Mouse (Mus musculus) adrenal gland, adult 2 months (tissue): ENCODE results near the gene Mfap5. TPM values are rescaled to one million over a fixed set of nuclear protein-coding genes. Genes with fewer than 3 reads are reported as not detected.
"Not testable (repeated sequence)": the region's sequence is repeated elsewhere in the genome, so short reads cannot be mapped to it uniquely, and the experiment has no call there.

Experiments
- DNase-seq: peaks from one replicate; pipeline ENCODE4 v3.0.0; 2021
- polyA plus RNA-seq: library from polyadenylated mRNA; depleted of rRNA; stranded (reverse); fragments of >200 nt; gene quantifications from 2 replicates; pipeline ENCODE4 v1.2.3, GENCODE M21; 2012; rRNA removed
- total RNA-seq, 2 experiments: library from RNA; stranded (reverse); gene quantifications; 2 replicates each; pipeline ENCODE4 v1.2.3; 2021

Mfap5 gene
- total and polyA plus RNA-seq, 3 experiments, result 15.5 to 38.2 (median 22.6) TPM

DNA sequence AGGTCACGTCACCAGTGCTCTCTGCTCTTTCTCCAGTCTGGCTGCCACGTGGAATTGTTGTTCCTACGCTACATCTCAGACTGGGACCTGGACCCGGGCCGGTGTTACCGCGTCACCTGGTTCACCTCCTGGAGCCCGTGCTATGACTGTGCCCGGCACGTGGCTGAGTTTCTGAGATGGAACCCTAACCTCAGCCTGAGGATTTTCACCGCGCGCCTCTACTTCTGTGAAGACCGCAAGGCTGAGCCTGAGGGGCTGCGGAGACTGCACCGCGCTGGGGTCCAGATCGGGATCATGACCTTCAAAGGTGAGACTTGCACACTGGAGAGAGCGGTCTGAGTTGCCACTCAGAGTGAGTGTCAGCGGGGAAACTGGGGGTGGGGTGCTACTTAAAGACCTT is 55.4 kb downstream of the Mfap5 start:
- no peak for DNase-seq

DNA sequence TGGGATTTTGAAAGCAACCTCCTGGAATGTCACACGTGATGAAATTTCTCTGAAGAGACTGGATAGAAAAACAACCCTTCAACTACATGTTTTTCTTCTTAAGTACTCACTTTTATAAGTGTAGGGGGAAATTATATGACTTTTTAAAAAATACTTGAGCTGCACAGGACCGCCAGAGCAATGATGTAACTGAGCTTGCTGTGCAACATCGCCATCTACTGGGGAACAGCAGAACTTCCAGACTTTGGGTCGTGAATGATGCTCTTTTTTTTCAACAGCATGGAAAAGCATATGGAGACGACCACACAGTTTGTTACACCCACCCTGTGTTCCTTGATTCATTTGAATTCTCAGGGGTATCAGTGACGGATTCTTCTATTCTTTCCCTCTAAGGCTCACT is 56.8 kb downstream of the Mfap5 start:
- DNase-seq, result peak; percentile 20

DNA sequence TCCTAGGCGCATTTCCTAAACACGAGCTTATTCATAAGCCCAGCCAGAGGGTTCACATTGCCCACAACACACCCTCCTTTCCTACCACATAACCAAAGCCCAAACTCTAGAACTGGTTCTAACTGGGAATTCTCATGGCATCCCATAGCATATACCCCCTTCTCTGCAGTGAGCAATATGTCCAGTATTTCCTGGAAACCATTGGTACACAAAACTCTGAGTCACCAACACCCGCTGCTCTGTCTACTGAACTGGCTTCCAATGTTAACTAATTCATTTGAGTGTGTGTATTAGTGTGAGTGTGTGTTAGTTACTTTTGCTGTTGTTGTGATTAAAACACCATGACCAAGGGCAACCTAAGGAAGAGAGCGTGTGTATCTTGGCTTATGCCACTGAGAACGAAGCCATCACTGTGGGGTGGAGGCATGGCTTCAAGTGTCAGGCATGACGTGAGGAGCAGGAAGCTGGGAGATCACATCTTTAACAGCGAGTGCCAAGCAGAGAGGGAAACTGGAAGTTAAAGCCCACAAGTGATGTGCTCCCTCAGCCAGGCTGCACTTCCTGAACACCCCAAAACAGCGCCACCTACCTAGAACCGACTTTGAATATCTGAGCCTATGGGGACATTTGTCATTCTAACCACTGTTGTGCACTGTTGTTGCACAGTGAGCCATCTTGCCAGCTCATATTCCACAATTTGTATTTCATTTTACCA is 59.6 kb downstream of the Mfap5 start:
- no peak for DNase-seq

DNA sequence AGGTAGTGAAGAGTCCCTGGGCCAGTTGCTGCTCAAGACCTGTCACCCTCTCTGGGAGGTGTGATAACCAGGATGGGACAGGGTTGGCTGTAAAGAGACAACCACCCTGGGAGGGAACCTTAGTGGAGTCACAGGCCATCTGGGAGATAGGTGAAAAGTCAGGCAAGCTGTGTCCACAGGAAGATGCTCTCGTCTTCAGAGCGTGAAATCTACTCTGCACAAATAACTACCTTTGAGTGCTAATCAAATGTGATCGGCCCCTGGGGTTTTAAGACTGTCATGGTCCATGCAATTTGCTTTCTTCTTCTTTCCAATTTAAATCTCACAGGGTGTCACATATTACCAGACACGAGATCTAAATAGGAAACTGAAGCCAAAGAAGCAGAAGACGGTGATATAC is 63.5 kb downstream of the Mfap5 start:
- no peak for DNase-seq

DNA sequence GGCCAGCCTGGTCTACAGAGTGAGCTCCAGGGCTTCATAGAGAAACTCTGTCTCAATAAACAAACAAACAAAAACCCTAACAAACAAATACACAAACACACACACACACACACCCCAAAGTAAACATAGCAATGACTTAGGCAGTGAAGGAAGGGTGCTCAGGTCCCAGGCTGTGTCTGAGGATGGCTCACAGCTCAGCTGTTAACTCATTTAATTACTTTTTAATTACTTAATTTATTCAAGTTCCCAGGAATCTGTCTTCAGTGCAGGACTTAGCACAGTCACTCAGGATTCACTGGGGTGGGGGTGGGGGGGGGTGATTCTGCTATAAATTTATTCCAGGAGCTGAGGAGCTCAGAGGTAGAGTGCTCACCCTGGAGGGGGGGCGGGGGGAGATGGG is 64.1 kb downstream of the Mfap5 start:
- no peak for DNase-seq

DNA sequence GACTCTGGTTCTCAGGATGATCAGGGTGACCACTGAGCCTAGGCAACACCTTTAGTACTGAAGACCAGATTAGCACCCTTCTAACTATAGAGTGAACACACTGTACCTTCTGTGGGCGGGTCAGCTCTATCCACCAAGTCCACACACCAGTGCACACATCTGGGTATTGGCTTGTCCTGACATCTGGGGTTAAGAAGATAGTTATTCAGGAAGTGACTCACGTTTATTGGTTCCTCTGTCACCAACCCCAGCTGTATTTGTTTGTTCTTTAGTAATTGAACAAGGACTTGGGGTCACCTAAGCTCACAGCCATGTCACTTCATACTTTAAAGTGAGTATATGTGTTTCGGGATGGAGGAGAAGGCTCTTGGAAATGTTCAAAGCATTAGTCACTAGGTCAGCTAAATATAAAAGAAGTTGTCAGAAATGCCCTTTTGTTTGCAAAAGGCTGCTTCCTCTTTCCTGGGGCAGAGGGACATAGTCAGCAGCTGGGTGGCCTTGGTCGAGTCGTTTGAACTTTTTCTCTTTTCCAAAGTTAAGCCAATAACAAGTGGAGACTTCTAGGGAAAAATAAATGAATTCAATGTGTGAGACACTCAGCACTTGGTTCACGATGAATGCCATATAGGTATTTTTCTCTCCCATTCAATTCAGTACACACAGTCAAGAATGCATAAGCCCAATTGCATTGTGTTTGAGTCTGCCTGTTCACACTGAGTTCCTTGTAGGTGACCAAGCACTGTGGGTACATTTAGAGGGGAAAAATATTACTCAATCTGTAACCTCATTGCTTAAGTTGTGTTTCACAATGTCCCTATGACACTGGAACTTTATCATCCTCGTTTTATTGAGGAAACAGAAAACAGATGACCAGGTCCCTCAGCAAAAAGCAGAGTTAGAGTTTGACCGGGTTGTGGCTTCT is 65.3 kb downstream of the Mfap5 start:
- peak; percentile 52 for DNase-seq

DNA sequence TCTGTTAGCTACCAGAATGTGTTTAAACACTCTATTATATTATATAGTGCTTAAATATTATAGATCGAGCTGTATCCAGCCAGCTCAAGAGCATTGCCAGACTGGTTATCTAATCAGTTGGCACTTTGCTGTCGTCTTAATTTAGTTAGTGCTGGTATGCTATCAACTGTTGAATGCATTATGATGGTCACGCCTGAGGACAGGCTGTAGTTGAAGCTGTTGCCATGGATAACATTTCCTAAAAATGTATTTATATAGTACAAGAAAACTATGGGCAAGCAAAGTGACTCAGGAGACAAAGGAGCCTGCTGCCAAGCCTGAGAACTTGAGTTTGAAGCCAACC is 65.9 kb downstream of the Mfap5 start:
- DNase-seq, result no peak

DNA sequence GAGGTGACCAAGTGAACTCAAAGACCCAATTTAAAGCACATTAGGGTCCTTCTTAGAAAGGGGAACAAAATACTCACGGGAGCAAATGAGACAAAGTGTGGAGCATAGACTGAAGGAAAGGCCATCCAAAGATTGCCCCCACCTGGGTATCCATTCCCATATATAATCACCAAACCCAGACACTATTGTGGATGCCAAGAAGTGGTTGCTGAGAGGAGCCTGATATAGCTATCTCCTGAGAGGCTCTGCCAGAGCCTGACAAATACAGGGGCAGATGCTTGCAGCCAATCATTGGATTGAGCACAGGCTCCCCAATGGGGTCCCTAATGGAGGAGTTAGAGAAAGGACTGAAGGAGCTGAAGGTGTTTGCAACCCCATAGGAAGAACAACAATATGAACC is 69.4 kb downstream of the Mfap5 start:
- not testable (repeated sequence) for DNase-seq

DNA sequence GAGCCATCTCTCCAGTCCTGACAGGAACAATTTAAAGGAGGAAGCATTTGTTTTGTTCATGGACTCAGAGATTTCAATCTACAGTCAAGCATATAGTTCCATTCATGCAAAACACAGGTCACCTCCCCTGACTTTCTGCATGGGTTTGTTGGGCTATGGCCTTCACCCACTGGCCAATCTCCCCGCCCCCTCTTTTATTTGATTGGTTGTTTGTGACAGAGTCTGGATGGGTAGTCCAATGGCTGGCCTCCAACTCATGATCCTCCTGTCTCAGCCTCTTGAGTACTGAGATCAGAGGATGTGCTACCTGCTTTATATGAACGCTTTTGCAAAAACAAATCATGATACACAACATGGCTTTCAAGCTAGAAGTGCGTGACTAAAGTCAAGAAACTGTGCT is 71.4 kb downstream of the Mfap5 start:
- DNase-seq, result no peak

Other genes starting within 250 kb of the Mfap5 start
- under 1 TPM in 1 of 2 experiments, not detected in 1; 0.28 TPM for gene Klrg1, start 223.0 kb upstream of the Mfap5 start, total RNA-seq
- not detected in 2 replicates for gene Klrg1, start 223.0 kb upstream of the Mfap5 start, polyA plus RNA-seq
- gene M6pr, start 197.1 kb upstream of the Mfap5 start, total RNA-seq, result 100 to 1,000 TPM; 159 to 173 TPM
- gene M6pr, start 197.1 kb upstream of the Mfap5 start, polyA plus RNA-seq, result 31.4 and 41.9 TPM in 2 replicates
- 10 to 100 TPM; 24.8 to 33.6 TPM for gene Phc1, start 165.3 kb upstream of the Mfap5 start, total RNA-seq
- gene Phc1, start 165.3 kb upstream of the Mfap5 start, polyA plus RNA-seq, result 39.9 and 62.2 TPM in 2 replicates
- not detected for gene Rimklb, start 7.1 kb upstream of the Mfap5 start, total RNA-seq
- 0.09 TPM in 1 of 2 replicates, not detected in the other for gene Rimklb, start 7.1 kb upstream of the Mfap5 start, polyA plus RNA-seq
- gene Aicda, start 48.0 kb downstream of the Mfap5 start, total RNA-seq, result not detected
- gene Aicda, start 48.0 kb downstream of the Mfap5 start, polyA plus RNA-seq, result not detected in 2 replicates
- 10 to 100 TPM; 11.7 to 13.5 TPM for gene Apobec1, start 96.6 kb downstream of the Mfap5 start, total RNA-seq
- 13.4 and 15.4 TPM in 2 replicates for gene Apobec1, start 96.6 kb downstream of the Mfap5 start, polyA plus RNA-seq
- gene Gdf3, start 104.2 kb downstream of the Mfap5 start, total RNA-seq, result not detected
- gene Gdf3, start 104.2 kb downstream of the Mfap5 start, polyA plus RNA-seq, result 0.04 and 0.08 TPM in 2 replicates
- not detected for gene Dppa3, start 120.6 kb downstream of the Mfap5 start, total RNA-seq
- not detected in 2 replicates for gene Dppa3, start 120.6 kb downstream of the Mfap5 start, polyA plus RNA-seq
- gene Nanog, start 201.6 kb downstream of the Mfap5 start, total RNA-seq, result not detected
- gene Nanog, start 201.6 kb downstream of the Mfap5 start, polyA plus RNA-seq, result not detected in 2 replicates